Mouse (Mus musculus): ENCODE results near the gene Vegfb.

DNA sequence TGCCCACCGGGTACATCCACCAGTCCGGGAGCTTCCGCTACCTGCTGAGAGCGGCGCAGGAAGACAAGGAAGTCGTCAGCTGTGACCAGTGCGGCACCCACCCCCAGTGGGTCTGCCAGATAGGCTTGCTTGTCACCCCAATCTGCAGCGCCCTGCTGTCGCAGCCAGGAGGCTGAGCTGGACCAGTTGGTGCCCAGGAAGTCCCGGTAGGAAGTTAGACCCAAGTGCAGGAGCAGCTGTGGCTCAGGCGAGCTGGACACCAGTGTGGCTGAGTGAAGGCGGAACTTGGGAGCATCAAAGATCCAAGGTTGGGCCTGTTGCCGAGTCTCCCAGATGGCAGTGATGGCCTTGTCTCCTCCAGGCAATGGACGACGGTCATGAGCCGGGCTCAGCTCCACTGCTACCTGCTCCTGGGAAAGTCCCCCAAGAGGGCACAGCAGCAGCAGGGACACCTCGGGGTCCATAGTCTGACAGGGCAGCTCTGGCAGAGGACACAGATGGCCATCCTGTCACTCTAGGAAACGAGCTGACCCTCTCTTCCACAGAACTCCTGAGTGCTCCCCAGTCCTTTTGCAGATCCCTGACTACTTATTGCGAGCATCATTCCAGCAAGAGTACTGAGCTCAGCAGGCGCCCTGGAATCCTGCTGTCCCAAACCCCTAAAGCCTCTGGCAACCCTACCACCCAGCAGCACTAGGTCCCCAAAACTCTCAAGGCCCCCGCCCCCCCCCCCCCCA lies 8.0 kb upstream of the Vegfb start:
- TF ChIP-seq CTCF (IDR thresholded peaks at IDR 0.05; ENCODE audit: borderline replicate concordance, extremely low read depth, insufficient read depth, insufficient read length) (no peak), POLR2A (IDR thresholded peaks at IDR 0.05; ENCODE audit: borderline replicate concordance, extremely low read depth, insufficient read depth, insufficient read length, poor library complexity, severe bottlenecking) (no peak)
